Mouse (Mus musculus) CH12.LX (cell line): Measurements from ENCODE around the gene Trak2. TPM values are rescaled to one million over a fixed set of nuclear protein-coding genes. Genes with fewer than 3 reads are reported as not detected.
"Not testable (repeated sequence)": the region's sequence is repeated elsewhere in the genome, so short reads cannot be mapped to it uniquely, and the experiment has no call there.

Experiments
- DNase-seq: peaks from one replicate; pipeline ENCODE4 v3.0.0-alpha.2; 2013; ENCODE audit errors: extremely low read depth
- H3K27ac ChIP-seq: 2 replicates; pipeline ENCODE4 v1.5.1; 2012; ENCODE audit warnings: low read depth, mild to moderate bottlenecking, control low read depth, moderate library complexity; ENCODE audit not compliant: insufficient read depth
- H3K27me3 ChIP-seq: replicated peaks from 2 replicates; pipeline ENCODE3; 2012; ENCODE audit warnings: inconsistent platforms
- H3K36me3 ChIP-seq, 2 experiments: replicated peaks in 1 of 2; 2 replicates each; pipeline versions ENCODE3 to v1.6.1; 2012; ENCODE audit warnings: inconsistent platforms in 1 of 2, low read length in 1 of 2, mild to moderate bottlenecking in 1 of 2, mixed read lengths in 1 of 2, moderate library complexity in 1 of 2; ENCODE audit not compliant: control insufficient read depth in 1 of 2, insufficient read depth in 1 of 2
- H3K4me1 ChIP-seq, 2 experiments: 2 replicates each; pipeline ENCODE4 v1.6.1; 2012; ENCODE audit warnings: inconsistent platforms in 1 of 2, moderate library complexity in 1 of 2; ENCODE audit not compliant: insufficient read depth in 2 of 2, control insufficient read depth in 1 of 2
- H3K4me2 ChIP-seq: 2 replicates; pipeline ENCODE4 v1.6.1; 2012; ENCODE audit warnings: low read depth, mild to moderate bottlenecking, control low read depth; ENCODE audit not compliant: poor library complexity, insufficient read depth, severe bottlenecking
- H3K4me3 ChIP-seq, 3 experiments: fragments of 150-350 bp in 1 of 3; sonication (generic) in 1 of 3; replicated peaks in 1 of 3; 2 replicates each; pipeline versions ENCODE3 to v1.5.1; 2011 to 2012; ENCODE audit warnings: low read depth in 2 of 3, low read length in 2 of 3, mild to moderate bottlenecking in 2 of 3, moderate library complexity in 2 of 3, control low read depth in 1 of 3, improper control_type of control experiment in 1 of 3, inconsistent platforms in 1 of 3, mixed read lengths in 1 of 3; ENCODE audit not compliant: poor library complexity in 1 of 3
- H3K79me2 ChIP-seq: replicated peaks from 2 replicates; pipeline ENCODE4 v1.6.1; 2012; ENCODE audit warnings: mild to moderate bottlenecking, moderate library complexity; ENCODE audit not compliant: control insufficient read depth, poor library complexity, insufficient read depth, severe bottlenecking; ENCODE audit errors: extremely low read depth
- H3K9ac ChIP-seq: 2 replicates; pipeline ENCODE4 v1.6.1; 2012; ENCODE audit warnings: low read depth, mild to moderate bottlenecking, control low read depth, moderate library complexity; ENCODE audit not compliant: insufficient read depth
- H3K9me3 ChIP-seq: replicated peaks from 2 replicates; pipeline ENCODE3; 2012; ENCODE audit warnings: low read length, inconsistent platforms, mixed read lengths
- BHLHE40 ChIP-seq: IDR thresholded peaks from 2 replicates; pipeline ENCODE4 v1.6.1; 2011; ENCODE audit warnings: mild to moderate bottlenecking, low read depth, low read length, improper control_type of control experiment
- CHD2 ChIP-seq: IDR thresholded peaks from 2 replicates; pipeline ENCODE4 v1.6.1; 2011; ENCODE audit warnings: low read length, improper control_type of control experiment
- EP300 ChIP-seq: IDR thresholded peaks from 2 replicates; pipeline ENCODE4 v1.6.1; 2011; ENCODE audit warnings: low read length, improper control_type of control experiment
- ETS1 ChIP-seq: conservative IDR thresholded peaks from 2 replicates; pipeline ENCODE4 v1.6.1; 2012; ENCODE audit warnings: low read depth, mild to moderate bottlenecking, inconsistent platforms, low read length, improper control_type of control experiment, moderate library complexity
- IRF4 ChIP-seq: IDR thresholded peaks from 2 replicates; pipeline ENCODE4 v1.6.1; 2014; ENCODE audit warnings: low read depth, mild to moderate bottlenecking, inconsistent platforms, low read length, improper control_type of control experiment
- JUN ChIP-seq: IDR thresholded peaks from 2 replicates; pipeline ENCODE4 v1.6.1; 2011; ENCODE audit warnings: low read depth, mild to moderate bottlenecking, low read length, improper control_type of control experiment, moderate library complexity; ENCODE audit not compliant: insufficient read depth
- MAFK ChIP-seq: IDR thresholded peaks from 2 replicates; pipeline ENCODE4 v1.6.1; 2011; ENCODE audit warnings: low read length, improper control_type of control experiment; ENCODE audit not compliant: insufficient replicate concordance
- MAX ChIP-seq: IDR thresholded peaks from 2 replicates; pipeline ENCODE4 v1.6.1; 2011; ENCODE audit warnings: low read length, improper control_type of control experiment
- MAZ ChIP-seq: IDR thresholded peaks from 2 replicates; pipeline ENCODE4 v1.6.1; 2012; ENCODE audit warnings: low read depth, mild to moderate bottlenecking, inconsistent platforms, low read length, improper control_type of control experiment, moderate library complexity
- NELFE ChIP-seq: IDR thresholded peaks from 2 replicates; pipeline ENCODE4 v1.6.1; 2011; ENCODE audit warnings: low read depth, low read length, improper control_type of control experiment
- POLR2A ChIP-seq: IDR thresholded peaks from 2 replicates; pipeline ENCODE4 v1.6.1; 2011; ENCODE audit warnings: low read depth, mild to moderate bottlenecking, improper control_type of control experiment, low read length
- POLR2AphosphoS2 ChIP-seq: IDR thresholded peaks from 2 replicates; pipeline ENCODE4 v1.6.1; 2011; ENCODE audit warnings: low read depth, low read length, improper control_type of control experiment
- RAD21 ChIP-seq: IDR thresholded peaks from 2 replicates; pipeline ENCODE4 v1.6.1; 2011; ENCODE audit warnings: low read depth, mild to moderate bottlenecking, low read length, improper control_type of control experiment, moderate library complexity
- RCOR1 ChIP-seq: conservative IDR thresholded peaks from 2 replicates; pipeline ENCODE4 v1.6.1; 2012; ENCODE audit warnings: low read depth, mild to moderate bottlenecking, inconsistent platforms, low read length, improper control_type of control experiment
- UBTF ChIP-seq: IDR thresholded peaks from 2 replicates; pipeline ENCODE4 v1.6.1; 2012; ENCODE audit warnings: low read depth, mild to moderate bottlenecking, inconsistent platforms, low read length, improper control_type of control experiment, moderate library complexity
- USF1 ChIP-seq: IDR thresholded peaks from 2 replicates; pipeline ENCODE4 v1.6.1; 2014; ENCODE audit warnings: low read depth, mild to moderate bottlenecking, inconsistent platforms, low read length, improper control_type of control experiment
- USF2 ChIP-seq: conservative IDR thresholded peaks from 2 replicates; pipeline ENCODE4 v1.6.1; 2011; ENCODE audit warnings: low read depth, low read length, improper control_type of control experiment
- ZC3H11A ChIP-seq: IDR thresholded peaks from 2 replicates; pipeline ENCODE4 v1.6.1; 2012; ENCODE audit warnings: low read depth, mild to moderate bottlenecking, inconsistent platforms, low read length, improper control_type of control experiment
- ZNF384 ChIP-seq: IDR thresholded peaks from 2 replicates; pipeline ENCODE4 v1.6.1; 2012; ENCODE audit warnings: low read depth, low read length, improper control_type of control experiment, inconsistent platforms
- dilution Hi-C: fragments of 300-500 bp; cut with MboI; formaldehyde crosslinking; loops from 2 replicates; pipeline ENCODE4 v1.14.3; 2020; ENCODE audit warnings: low sequenced_read_pairs; ENCODE audit not compliant: extremely low pct_unique_long_range_greater_than_20kb, extremely low pct_ligation_motif_present
- in situ Hi-C: fragments of 300-500 bp; cut with MboI; formaldehyde crosslinking; loops from 3 replicates; pipeline ENCODE4 v1.14.3; 2019; ENCODE audit warnings: low sequenced_read_pairs, low pct_ligation_motif_present, low pct_unique_long_range_greater_than_20kb, mixed read lengths
- polyA plus RNA-seq: library from polyadenylated mRNA; unstranded; fragments of >175 nt; gene quantifications from 2 replicates; pipeline ENCODE4 v1.2.1, GENCODE M21; 2012; ENCODE audit warnings: low read depth; ENCODE audit not compliant: insufficient read length
- total RNA-seq, 2 experiments: library from RNA; depleted of rRNA; stranded (reverse); fragments of 300-350 nt in 1 of 2; fragments of >200 nt in 1 of 2; gene quantifications; 2 replicates each; pipeline ENCODE4 v1.2.3; 2012 to 2014

Gene Trak2
- total and polyA plus RNA-seq, 3 experiments: 7.7 to 16.7 (median 11.4) TPM

DNA sequence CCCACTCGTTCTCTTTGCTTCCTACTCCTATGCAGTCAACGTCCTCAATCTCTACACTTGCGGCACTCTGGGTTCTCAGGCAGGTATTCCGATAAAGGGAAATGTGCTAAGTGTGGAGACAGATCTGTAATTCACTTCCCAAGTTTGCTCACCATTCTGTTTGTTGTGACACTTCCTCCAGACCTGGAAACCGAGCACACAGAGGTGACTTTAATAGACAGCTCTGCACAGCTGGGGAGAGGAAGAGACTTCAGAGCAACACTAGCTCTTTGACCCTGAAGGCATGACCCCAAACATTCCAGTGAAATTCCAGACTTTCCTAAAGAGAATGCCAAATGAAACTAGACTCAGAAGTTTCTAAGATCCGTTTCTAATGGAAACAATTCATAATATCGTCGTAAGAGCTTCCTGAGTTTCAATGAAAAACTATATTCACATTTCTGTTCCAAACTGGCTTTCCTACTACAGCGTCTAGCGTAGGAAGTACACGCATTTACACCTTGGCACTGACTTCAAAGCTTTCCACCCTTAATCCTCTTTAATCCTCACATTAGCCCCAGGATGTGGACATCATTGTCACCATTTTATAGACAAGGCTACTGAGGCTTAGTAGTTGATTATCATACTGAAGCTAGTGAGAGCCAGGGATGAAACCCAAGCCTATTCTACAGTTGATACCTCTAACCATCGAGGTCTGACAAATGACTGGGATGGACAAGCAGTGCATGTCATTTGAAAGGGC is 11.9 kb downstream of the Trak2 start:
- TF ChIP-seq ZNF384 (no peak), RCOR1 (no peak), RAD21 (no peak), ZC3H11A (no peak), IRF4 (no peak), MAZ (no peak), ETS1 (no peak), BHLHE40 (no peak), MAFK (no peak), JUN (no peak), NELFE (no peak), POLR2AphosphoS2 (no peak), EP300 (no peak), CHD2 (no peak), USF1 (no peak), POLR2A (no peak)
- peaks cover 0 to 15% of the 10 kb centered on the region in 2 experiments for H3K36me3 ChIP-seq
- H3K4me3 ChIP-seq: no peak overlapping the region
- no peaks in the 10 kb centered on the region for H3K27me3 ChIP-seq
- dilution Hi-C loops (no loop called here), in situ Hi-C loops (no loop called here)
- no peaks in the 10 kb centered on the region for H3K9me3 ChIP-seq
- H3K4me2 ChIP-seq: no peak overlapping the region
- H3K9ac ChIP-seq: no peak overlapping the region
- H3K4me1 ChIP-seq: peaks cover 0 to 60% of the 10 kb centered on the region in 2 experiments; a peak in 2 of 4 replicates
- no peak for DNase-seq
- H3K27ac ChIP-seq: no peak overlapping the region
- H3K79me2 ChIP-seq: peaks cover 6% of the 10 kb centered on the region

DNA sequence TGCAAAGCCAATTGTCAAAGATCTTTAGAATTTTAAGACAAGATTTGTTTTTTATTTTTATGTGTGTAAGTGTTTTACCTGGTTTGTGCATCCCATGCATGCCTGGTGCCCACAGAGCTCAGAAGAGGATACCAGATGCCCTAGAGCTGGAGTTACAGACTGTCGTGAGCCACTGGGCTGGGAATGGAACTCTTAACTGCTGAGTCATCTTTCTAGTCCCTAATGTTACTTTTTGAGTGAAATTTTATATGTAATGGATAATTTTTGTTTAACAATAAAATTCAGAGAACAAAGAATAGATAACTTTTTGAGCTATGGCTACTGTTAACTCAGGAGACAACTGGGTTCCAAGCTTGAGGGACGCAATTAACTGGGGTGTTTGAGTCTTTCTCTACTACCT is 13.5 kb downstream of the Trak2 start:
- Histone ChIP-seq H3K9me3 (no peaks in the 10 kb centered on the region), H3K4me1 (peaks cover 4 to 64% of the 10 kb centered on the region in 2 experiments; a peak in 3 of 4 replicates), H3K9ac (no peak overlapping the region), H3K27ac (no peak overlapping the region), H3K27me3 (no peaks in the 10 kb centered on the region), H3K79me2 (peaks cover 3% of the 10 kb centered on the region), H3K36me3 (peaks cover 0 to 16% of the 10 kb centered on the region in 2 experiments), H3K4me2 (no peak overlapping the region), H3K4me3 (no peak overlapping the region)
- dilution Hi-C loops (no loop called here), in situ Hi-C loops (no loop called here)
- no peak for DNase-seq
- peak; percentile 66; the same call in 1 of the 2 replicates for TF ChIP-seq MAFK
- TF ChIP-seq USF2: no peak
- no peak for TF ChIP-seq MAX
- TF ChIP-seq UBTF: no peak

DNA sequence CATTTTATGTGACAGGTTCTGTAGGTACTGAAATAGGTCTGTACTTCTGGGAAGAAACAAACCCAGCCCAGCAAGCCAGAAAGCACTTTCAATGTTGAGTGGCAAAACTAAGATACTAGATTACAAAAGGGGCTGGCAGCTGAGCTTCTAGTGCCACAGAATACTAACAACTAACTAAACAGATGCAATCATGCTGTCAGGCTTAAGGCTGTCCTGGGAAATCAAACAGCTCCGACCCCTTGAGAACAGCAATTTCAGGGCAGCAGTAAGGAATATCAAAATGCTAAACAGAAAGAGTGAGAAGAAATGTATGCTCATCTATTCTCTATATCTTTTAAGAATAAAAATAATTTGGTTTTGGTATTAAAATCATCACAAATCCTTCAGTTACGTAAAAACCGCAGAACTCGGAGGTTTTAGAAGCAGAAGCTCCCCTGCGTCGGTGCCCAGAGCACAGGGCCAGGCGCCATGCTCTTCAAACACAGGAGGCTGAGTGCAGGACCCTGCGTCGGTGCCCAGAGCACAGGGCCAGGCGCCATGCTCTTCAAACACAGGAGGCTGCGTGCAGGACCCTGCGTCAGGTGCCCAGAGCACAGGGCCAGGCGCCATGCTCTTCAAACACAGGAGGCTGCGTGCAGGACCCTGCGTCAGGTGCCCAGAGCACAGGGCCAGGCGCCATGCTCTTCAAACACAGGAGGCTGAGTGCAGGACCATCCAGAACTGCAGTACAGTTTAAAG is 14.3 kb downstream of the Trak2 start:
- Histone ChIP-seq H3K36me3 (peaks cover 0 to 13% of the 10 kb centered on the region in 2 experiments), H3K4me1 (peaks cover 10 to 66% of the 10 kb centered on the region in 2 experiments)
- H3K79me2 ChIP-seq, dilution Hi-C loops, H3K27ac ChIP-seq, in situ Hi-C loops, DNase-seq, H3K4me2 ChIP-seq, H3K9me3 ChIP-seq, H3K4me3 ChIP-seq, H3K9ac ChIP-seq, H3K27me3 ChIP-seq: not testable (repeated sequence)
